Mouse (Mus musculus) layer of hippocampus, postnatal 25 days (tissue): ENCODE results near the gene Shcbp1. TPM values are rescaled to one million over a fixed set of nuclear protein-coding genes. Genes with fewer than 3 reads are reported as not detected.
"Not testable (repeated sequence)": the region's sequence is repeated elsewhere in the genome, so short reads cannot be mapped to it uniquely, and the experiment has no call there.

Source experiments
- DNase-seq, 2 experiments: peaks; one replicate each; pipeline ENCODE4 v3.0.0; 2022; ENCODE audit warnings: mixed read lengths in 2 of 2, low spot score in 1 of 2; ENCODE audit errors: extremely low spot score in 1 of 2
- total RNA-seq, 2 experiments: library from RNA; stranded (reverse); gene quantifications; 2 replicates each; pipeline ENCODE4 v1.2.3; 2021

The Shcbp1 gene
- total RNA-seq: 1 to 10 TPM in 1 of 2 experiments, under 1 TPM in 1; 0.68 to 1.8 TPM

DNA sequence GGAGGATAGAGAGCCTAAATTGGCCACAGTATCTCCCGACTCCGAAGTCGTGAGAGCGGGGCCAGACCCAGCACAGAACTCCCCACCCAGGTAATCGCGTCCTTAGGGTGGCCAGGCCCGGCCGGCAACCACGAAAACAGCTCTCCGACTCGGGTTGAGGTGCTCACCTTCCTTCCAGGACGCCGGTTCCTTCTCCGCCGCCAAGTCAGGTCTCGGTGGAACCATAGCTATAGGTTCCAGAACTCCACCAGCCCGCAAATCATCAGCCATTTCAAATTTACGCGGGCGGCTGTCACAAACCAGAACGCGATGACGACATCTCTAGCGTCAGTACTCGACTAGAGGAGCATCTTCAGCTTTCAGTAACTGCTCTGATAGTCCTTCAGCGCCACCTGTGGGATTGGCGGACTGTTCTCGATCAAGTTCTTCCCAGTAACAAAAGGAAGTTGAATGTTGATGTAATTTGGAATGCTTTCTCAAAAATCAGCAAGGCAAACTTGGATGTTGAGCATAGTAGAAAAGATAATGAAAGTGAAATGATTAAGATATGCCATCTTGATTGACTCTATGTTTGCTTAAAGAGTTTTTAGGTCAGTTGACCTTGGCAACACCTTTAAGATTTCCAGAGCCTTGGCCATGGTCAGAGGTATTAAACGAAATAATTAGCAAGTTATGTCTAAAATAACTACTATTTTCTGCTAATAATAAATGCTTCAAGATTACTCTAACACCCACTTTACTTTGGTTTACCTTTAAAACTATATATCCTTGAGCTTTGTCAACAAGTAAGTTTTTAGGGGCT lies at the start of gene Shcbp1:
Gene Shcbp1 (minus strand): TSS at position 314 of the 802 bp plus-strand sequence.
- peak; percentile 57 to 94 for DNase-seq

DNA sequence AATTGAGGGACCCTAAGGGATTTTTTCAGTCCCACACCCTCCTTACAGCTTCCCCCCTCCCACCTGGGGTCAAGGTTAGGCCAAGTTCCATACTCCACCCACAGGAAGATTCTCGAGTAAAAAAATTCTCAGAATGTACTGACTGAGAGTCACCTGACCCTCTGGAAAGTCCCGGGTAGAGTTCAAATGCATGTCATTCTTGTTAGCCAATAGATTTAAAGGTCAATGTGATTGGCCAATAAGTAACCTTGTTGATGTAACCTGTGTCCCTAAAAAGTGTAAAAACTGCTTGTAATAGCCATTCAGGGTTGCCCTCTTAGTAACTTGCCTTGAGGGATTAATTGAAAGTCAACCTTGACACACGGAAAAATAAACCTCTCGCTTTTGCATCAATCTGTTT lies 29.5 kb upstream of the Shcbp1 start:
- DNase-seq: no peak

DNA sequence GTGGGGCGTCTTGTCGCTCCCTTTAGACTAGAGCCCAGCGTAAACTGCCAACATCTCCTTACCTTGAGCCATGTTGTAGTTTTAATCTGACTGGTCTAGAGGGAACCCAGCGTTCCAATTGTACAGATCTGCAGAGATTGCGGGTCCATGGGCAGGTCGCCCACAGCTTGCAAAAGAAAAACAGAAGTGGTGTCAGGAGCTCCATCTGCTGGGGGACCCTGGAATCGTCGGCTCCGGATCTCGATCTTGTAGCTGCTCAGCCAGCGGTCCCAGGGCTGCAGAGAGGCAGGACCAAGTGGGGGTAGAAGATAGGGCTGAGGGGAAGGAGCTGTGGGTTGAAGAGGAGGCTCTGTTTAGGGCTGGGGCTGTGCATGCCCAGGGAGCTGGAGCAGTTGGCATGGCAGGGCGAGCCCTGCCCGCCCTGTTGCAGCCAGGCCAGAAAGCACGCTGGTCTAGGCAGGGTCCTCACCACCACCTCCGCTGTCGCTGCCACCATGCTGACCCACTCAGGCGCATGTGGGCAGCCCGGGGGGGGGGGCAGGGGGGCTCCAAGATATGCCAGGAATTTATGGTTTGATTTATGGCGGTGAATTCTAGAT lies 21.3 kb upstream of the Shcbp1 start:
- peak; percentile 14 to 65 for DNase-seq

DNA sequence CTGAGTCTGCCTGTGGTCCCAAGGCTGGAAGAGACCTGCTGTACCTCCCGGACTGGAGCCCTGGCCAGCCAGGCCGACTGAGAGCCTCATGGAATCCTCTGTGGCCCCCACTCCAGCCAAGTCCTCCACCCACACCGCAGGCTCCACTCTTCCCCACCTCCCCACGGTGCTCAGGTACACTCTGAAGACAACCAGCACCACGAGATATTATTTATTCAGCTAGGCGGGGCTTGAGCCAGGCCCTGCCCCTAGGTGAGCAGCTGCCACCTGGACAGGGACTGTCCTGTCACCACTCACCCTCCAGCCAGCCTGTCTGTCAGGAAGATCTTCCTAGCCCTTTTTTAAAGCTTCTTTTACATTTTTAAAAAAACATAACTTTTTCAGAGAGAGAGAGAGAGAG lies 1.1 kb downstream of the Shcbp1 start:
- no peak for DNase-seq

DNA sequence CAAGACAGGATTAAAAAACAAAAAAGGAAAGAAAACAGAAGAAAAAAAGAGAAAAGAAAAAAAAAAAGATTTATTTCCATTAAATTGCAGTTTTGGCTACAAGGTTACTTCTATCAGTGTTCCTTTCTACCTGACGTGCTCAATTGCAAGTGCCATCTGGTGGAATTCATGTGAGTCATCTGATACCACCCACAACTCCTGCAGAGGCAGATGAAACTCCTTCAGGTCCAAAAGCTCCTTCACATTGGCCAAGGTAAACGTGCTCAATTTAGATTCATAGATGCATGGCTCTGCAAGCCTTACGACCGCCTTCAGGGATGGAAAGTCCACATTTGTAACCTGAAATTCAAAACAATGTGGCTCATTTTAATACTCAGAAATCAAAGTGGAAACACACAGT lies 14.6 kb downstream of the Shcbp1 start:
- no peak for DNase-seq

DNA sequence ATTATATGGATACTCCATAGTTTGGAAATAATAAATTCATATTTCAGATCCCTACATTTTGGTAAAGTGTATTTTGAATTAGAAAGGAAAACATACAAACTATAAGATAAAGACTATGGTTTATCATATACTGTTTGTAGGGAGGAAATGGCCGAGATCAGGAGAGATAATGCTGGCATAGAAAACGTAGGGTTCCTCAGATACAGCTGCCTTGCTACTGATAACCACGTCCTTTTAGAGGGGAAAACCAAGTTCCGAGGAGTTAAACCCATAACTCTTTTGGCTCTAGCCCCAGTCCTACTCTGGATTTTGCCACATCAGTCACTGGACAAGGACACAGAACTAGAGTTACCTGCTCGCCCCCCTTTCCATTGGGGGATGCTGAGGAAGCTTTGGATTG lies 26.3 kb downstream of the Shcbp1 start:
- DNase-seq: no peak

DNA sequence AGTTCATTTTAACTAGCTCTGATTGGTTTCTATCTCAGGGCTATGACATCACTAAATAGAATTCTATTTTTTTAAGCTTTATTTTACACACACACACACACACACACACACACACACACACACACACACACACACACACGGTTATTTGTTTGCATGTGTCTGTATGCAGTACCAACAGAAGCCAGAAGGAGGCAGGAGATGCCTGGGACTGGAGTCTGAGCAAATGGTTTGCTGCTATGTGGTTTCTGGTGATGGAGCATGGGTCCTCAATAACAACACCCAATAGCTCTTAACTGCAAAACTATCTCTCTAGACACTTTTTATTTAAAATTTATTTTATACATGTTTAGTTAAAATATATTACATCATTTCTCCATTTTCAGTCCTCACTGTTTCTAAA lies 48.4 kb downstream of the Shcbp1 start:
- no peak for DNase-seq

DNA sequence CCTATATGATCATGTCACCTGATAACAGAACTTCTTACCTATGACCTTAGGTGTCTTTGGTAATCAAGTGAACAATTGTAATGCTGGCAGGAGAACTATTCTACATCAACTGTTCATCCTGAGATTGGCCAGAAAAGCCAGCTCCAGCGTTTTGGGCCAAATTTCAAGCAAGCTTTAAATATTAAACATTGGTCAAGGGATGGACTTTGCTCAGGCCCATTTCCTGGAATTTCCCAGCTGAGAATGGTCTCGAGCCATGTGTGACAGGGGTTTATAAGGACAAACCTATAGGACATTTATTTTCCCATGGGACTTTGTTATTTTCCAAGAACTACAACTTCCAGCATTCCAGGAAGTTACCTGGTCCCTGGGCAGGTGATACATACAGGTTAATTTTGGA lies 63.8 kb downstream of the Shcbp1 start:
- DNase-seq: no peak

DNA sequence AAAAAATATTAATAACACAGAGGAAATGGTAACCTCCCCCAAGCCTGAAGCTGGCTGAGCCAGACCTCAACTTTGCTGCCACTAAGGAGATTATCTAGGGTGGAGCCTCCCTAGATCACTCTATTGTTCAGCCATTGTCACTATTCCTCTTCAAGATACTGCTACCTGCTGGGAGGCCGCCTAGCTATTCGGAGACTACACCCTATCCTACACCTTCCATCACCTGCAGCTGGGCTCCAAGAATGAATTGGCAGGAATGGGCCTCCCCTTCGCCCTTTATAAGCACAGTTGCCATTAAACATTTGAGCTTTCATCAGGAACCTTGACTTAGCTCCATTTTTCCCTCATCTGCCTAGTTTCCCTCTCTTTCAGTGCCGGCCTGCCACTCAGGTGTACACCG lies 71.0 kb downstream of the Shcbp1 start:
- DNase-seq: not testable (repeated sequence)

DNA sequence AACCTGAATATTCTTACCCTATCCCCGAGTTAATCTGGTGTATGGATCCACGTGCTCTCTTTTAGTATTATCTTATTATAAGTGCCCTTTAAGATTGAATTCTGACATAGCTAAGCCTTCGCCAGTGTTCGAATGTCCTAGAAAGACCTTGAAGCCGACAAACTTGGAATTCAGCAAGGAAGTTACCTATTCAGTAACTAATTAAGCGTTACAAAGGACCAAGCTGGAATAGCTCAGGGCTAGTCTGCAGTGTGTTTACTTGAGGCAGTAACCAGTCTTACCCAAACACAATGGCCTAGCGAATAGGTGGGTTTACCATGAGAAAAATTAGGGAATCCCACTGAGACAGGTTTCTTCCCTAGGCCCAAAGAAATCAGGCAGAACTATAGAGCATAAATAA lies 71.5 kb downstream of the Shcbp1 start:
- not testable (repeated sequence) for DNase-seq

DNA sequence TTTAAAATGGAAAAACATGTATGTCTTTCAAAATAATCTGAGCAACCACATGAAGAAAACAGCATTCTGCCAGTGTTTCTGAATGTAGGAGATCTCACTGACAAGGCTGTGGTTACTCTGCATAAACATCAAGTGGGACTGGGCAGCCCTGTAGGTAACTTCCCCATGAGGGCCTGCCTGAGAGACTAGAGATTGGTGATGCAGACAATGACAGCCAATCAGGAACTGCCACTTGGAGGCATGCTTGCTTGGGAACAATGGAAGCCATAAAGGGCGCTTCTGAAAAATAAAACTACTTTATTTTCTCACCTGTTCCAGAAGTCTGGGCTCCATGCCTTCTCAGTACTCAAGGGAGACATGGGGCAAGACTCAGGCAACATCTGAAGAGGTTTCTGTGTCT lies 87.7 kb downstream of the Shcbp1 start:
- no peak for DNase-seq

Other genes with a start within 250 kb of the Shcbp1 start
- gene Zfp958, start 166.4 kb downstream of the Shcbp1 start, total RNA-seq: 10 to 100 TPM; 13.7 to 13.8 TPM